Mouse (Mus musculus) macrophage (primary cell): ENCODE data around the gene Micall2. TPM values are rescaled to one million over a fixed set of nuclear protein-coding genes. Genes with fewer than 3 reads are reported as not detected.
A peak's percentile ranks its signal among the peaks of the same experiment; 100 is the strongest.
"Not testable (repeated sequence)": the region's sequence is repeated elsewhere in the genome, so short reads cannot be mapped to it uniquely, and the experiment has no call there.

ENCODE experiments used
- H3K27ac ChIP-seq: fragments of 350-480 bp; formaldehyde crosslinking; 2 replicates; pipeline ENCODE4 v1.9.0; 2021
- H3K36me3 ChIP-seq: fragments of 350-480 bp; formaldehyde crosslinking; 2 replicates; pipeline ENCODE4 v1.9.0; 2021; ENCODE audit errors: inconsistent target
- H3K4me3 ChIP-seq: fragments of 350-480 bp; formaldehyde crosslinking; 2 replicates; pipeline ENCODE4 v1.9.0; 2021; ENCODE audit errors: inconsistent target
- H3K79me2 ChIP-seq: fragments of 350-480 bp; formaldehyde crosslinking; 2 replicates; pipeline ENCODE4 v1.9.0; 2021; ENCODE audit errors: inconsistent target
- WGBS: methylation state at CpG from one replicate; pipeline ENCODE4 v1.1.7; 2026; ENCODE audit warnings: inconsistent platforms; ENCODE audit not compliant: missing documents; 5-methylcytosine and 5-hydroxymethylcytosine counted together
- polyA plus RNA-seq: library from polyadenylated mRNA; stranded (reverse); fragments of 250-400 nt; gene quantifications from 3 replicates; pipeline ENCODE4 v1.2.4, GENCODE M21; 2018; ENCODE audit warnings: inconsistent platforms

Micall2 gene
- polyA plus RNA-seq, 1 experiment from 2014 or later = 7.4 TPM

- H3K4me3 ChIP-seq = no peak overlapping the region
- WGBS = 96% methylated on average over 2 of the region's 2 CpGs
- H3K36me3 ChIP-seq = no peaks in the 10 kb centered on the region
- H3K27ac ChIP-seq = no peak overlapping the region
- peaks cover 5% of the 10 kb centered on the region; the same call in 1 of the 2 replicates for H3K79me2 ChIP-seq
Measured at GRCm38 (mm10) chr5:139717723-139718122, 18.4 kb downstream of the Micall2 start.

GRCm38 (mm10) chr5:139706496-139706895 is 29.6 kb downstream of the Micall2 start:
- no peaks in the 10 kb centered on the region for H3K79me2 ChIP-seq
- H3K27ac ChIP-seq = no peak overlapping the region
- WGBS = 97% methylated on average over 10 of the region's 10 CpGs
- no peak overlapping the region for H3K4me3 ChIP-seq
- H3K36me3 ChIP-seq = peaks cover 15% of the 10 kb centered on the region; the same call in 1 of the 2 replicates

- no peak overlapping the region for H3K4me3 ChIP-seq
- no peaks in the 10 kb centered on the region for H3K36me3 ChIP-seq
- WGBS = 75% methylated on average over 2 of the region's 2 CpGs
- H3K79me2 ChIP-seq = no peaks in the 10 kb centered on the region
- peak overlapping the region; percentile 37 for H3K27ac ChIP-seq
Measured at GRCm38 (mm10) chr5:139702905-139703304, 33.2 kb downstream of the Micall2 start.

GRCm38 (mm10) chr5:139702236-139702635 is 33.9 kb downstream of the Micall2 start:
- H3K36me3 ChIP-seq = no peaks in the 10 kb centered on the region
- peak overlapping the region; percentile 37 for H3K27ac ChIP-seq
- no peak overlapping the region for H3K4me3 ChIP-seq
- no peaks in the 10 kb centered on the region for H3K79me2 ChIP-seq
- WGBS = 4% methylated on average over 8 of the region's 10 CpGs

GRCm38 (mm10) chr5:139696954-139697353 is 39.2 kb downstream of the Micall2 start:
- H3K4me3 ChIP-seq = no peak overlapping the region
- 93% methylated on average over 6 of the region's 6 CpGs for WGBS
- H3K36me3 ChIP-seq = no peaks in the 10 kb centered on the region
- no peaks in the 10 kb centered on the region for H3K79me2 ChIP-seq
- no peak overlapping the region for H3K27ac ChIP-seq

GRCm38 (mm10) chr5:139695876-139696275 is 40.3 kb downstream of the Micall2 start:
- not testable (repeated sequence) for H3K79me2 ChIP-seq, H3K36me3 ChIP-seq, H3K4me3 ChIP-seq, H3K27ac ChIP-seq
- WGBS = 66% methylated on average over 3 of the region's 3 CpGs

GRCm38 (mm10) chr5:139694989-139695571 is 41.1 kb downstream of the Micall2 start:
- WGBS = 12% methylated on average over 6 of the region's 7 CpGs

GRCm38 (mm10) chr5:139694292-139694988 is 41.7 kb downstream of the Micall2 start:
- no peaks in the 10 kb centered on the region for H3K36me3 ChIP-seq

More at GRCm38 (mm10) chr5:139694989-139695571, 41.1 kb downstream of the Micall2 start:
- no peaks in the 10 kb centered on the region for H3K36me3 ChIP-seq
- no peak overlapping the region for H3K27ac ChIP-seq
- H3K4me3 ChIP-seq = no peak overlapping the region
- H3K79me2 ChIP-seq = no peaks in the 10 kb centered on the region

GRCm38 (mm10) chr5:139690791-139691190 is 45.3 kb downstream of the Micall2 start:
- H3K27ac ChIP-seq = no peak overlapping the region
- H3K36me3 ChIP-seq = no peaks in the 10 kb centered on the region
- H3K79me2 ChIP-seq = no peaks in the 10 kb centered on the region
- WGBS = 82% methylated on average over 9 of the region's 9 CpGs
- H3K4me3 ChIP-seq = no peak overlapping the region

More at GRCm38 (mm10) chr5:139694292-139694988, 41.7 kb downstream of the Micall2 start:
- Histone ChIP-seq H3K27ac (no peak overlapping the region), H3K79me2 (no peaks in the 10 kb centered on the region), H3K4me3 (no peak overlapping the region)
- 80% methylated on average over 16 of the region's 16 CpGs for WGBS

GRCm38 (mm10) chr5:139688356-139688755 is 47.8 kb downstream of the Micall2 start:
- no peaks in the 10 kb centered on the region for H3K79me2 ChIP-seq
- 81% methylated on average over 12 of the region's 12 CpGs for WGBS
- H3K4me3 ChIP-seq = no peak overlapping the region
- no peaks in the 10 kb centered on the region for H3K36me3 ChIP-seq
- no peak overlapping the region for H3K27ac ChIP-seq

- Histone ChIP-seq H3K27ac (no peak overlapping the region), H3K36me3 (no peaks in the 10 kb centered on the region), H3K4me3 (no peak overlapping the region), H3K79me2 (no peaks in the 10 kb centered on the region)
- 23% methylated on average over 13 of the region's 13 CpGs for WGBS
Measured at GRCm38 (mm10) chr5:139687646-139688045, 48.5 kb downstream of the Micall2 start.

- no peaks in the 10 kb centered on the region for H3K36me3 ChIP-seq
- no peaks in the 10 kb centered on the region for H3K79me2 ChIP-seq
- no peak overlapping the region for H3K4me3 ChIP-seq
- WGBS = 41% methylated on average over 21 of the region's 21 CpGs
- no peak overlapping the region for H3K27ac ChIP-seq
Measured at GRCm38 (mm10) chr5:139686530-139687249, 49.4 kb downstream of the Micall2 start.

GRCm38 (mm10) chr5:139683228-139683627 is 52.9 kb downstream of the Micall2 start:
- H3K4me3 ChIP-seq = no peak overlapping the region
- H3K79me2 ChIP-seq = no peaks in the 10 kb centered on the region
- H3K27ac ChIP-seq = no peak overlapping the region
- no peaks in the 10 kb centered on the region for H3K36me3 ChIP-seq
- WGBS = 61% methylated on average over 2 of the region's 2 CpGs

GRCm38 (mm10) chr5:139682631-139682977 is 53.5 kb downstream of the Micall2 start:
- no peak overlapping the region for H3K4me3 ChIP-seq
- no peaks in the 10 kb centered on the region for H3K79me2 ChIP-seq
- no peaks in the 10 kb centered on the region for H3K36me3 ChIP-seq
- 22% methylated on average over 7 of the region's 7 CpGs for WGBS
- H3K27ac ChIP-seq = no peak overlapping the region
